Mouse (Mus musculus) CH12F3 (cell line): ENCODE measurements around the gene Ube2b.

ENCODE experiments used
- in situ Hi-C: fragments of 300-500 bp; cut with MboI; formaldehyde crosslinking; loops from 2 replicates; pipeline ENCODE4 v1.14.3; 2020; ENCODE audit warnings: low sequenced_read_pairs

Gene Ube2b

DNA sequence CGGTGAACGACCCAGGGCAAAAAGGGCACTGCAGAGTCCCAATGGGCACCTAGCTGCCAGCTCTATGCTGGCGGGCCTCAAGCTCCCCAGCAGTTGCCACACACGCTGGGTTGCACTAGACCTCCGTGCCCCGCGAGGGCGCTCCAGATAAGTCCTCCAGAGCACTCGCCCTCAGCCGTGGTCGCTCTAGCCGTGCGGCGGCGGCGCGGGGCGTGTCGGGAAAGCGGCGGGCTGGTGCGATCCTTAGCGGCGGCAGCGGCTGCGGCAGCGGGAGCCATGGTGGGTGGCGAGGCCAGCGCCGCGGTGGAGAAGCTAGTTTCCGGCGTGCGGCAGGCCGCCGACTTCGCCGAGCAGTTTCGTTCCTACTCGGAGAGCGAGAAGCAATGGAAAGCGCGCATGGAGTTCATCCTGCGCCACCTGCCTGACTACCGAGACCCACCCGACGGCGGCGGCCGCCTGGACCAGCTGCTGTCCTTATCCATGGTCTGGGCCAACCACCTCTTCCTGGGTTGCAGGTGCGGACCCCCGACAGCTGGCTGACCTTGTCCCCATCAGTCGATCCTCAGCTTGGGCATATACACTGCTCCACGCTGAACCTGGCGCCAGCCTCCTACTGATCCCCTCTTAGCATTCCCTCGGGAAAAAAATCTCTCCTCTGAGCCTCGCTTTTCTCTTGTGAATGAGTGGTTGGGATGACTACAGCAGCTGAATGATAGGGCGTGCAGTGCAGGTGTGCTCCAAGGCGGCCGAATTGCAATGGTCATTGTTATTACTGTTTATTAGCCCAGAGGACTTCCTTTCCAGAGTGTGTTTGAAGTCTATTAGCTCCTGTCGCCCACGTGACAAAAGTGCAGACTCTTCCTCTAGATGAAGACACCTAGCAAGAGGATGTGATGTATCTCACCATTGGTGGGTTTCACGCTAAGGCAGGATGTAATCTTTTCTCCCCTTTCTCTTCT lies 32.8 kb downstream of the Ube2b start, which contains the start of gene Cdkn2aipnl:
Cdkn2aipnl (plus strand) TSS at position 219 of the 959 bp plus-strand sequence.
- in situ Hi-C loops: no loop called here

DNA sequence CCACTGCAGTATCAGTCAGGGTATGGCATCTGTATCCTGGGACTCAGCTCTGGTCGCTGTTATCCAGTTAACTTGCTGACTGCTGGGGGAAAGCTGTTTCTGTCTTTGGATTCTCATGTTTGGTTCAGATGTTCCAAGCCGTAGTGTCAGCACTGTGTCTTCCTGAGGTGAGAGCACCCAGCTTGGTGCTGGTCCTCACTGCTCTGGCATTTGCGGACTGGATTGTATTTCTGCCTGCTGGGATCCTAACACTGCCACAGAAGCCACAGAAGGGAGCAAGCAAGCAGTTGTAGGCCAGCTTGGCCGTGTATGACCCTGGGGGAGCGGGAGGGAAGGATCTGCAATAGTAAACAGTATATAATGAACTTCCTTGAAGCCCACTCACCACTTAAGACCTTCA lies 33.9 kb downstream of the Ube2b start:
- in situ Hi-C loops: no loop called here

- in situ Hi-C loops: no loop called here
Observed at GRCm38 (mm10) chr11:51962277-51962676, 38.3 kb downstream of the Ube2b start.

GRCm38 (mm10) chr11:51961761-51962160 lies 38.8 kb downstream of the Ube2b start:
- in situ Hi-C loops: no loop called here

- in situ Hi-C loops: no loop called here
Observed at GRCm38 (mm10) chr11:51960967-51961471, 39.5 kb downstream of the Ube2b start.

DNA sequence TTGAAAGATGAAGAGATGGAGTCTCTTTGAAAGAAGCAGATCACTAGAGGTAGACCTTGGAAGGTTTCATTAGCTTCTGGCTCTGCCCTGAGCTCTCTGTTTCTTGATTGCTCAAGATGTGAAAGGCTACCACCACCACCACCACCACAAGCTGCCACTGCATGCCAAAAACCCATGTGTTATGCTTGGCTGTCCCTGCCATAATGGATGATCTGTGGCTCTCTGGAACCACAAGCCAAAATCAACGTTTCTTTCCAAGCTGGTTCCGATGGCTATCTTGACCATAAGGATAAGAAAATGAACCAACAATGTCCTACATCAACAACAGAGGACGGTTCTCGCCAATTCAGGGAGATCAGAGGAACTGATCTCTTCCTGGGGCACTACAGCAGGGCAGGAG lies 40.5 kb downstream of the Ube2b start:
- in situ Hi-C loops: no loop called here

DNA sequence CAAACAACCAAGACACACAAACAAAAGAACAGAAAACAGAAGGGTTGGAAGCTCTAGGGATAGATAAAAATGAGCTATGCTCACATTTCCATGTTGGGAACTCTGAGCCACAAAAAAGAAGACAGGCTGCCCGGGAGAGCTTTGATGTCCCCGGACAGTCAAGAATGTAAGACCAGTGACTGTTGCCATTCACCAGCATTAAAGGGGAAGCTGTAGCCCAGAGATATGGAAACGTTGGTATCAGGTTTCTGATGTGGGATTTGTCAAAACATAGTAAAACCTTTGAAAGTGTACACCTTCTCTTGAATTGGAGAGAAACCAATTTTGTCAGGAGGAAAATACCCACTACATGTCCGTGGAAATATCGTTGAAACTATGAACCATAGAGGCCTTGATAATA lies 41.1 kb downstream of the Ube2b start:
- in situ Hi-C loops: no loop called here

DNA sequence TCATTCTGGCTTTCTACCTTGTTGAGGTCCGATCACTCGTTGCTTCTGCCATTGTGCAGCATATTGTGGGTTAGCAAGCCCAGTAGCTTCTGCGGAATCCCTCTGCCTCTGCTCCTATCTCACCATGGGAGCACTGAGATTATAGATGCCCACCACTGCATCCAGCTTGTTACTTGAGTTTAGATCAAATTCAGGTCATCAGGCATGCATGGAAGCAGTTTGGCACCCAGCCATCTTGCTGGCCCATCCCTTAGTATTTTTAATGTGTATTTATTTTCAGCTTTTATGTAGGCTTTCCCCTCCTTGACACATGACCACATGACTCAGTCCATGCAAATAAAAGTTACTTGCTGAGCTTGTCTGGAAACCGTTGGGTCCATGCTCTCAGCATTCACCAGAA lies 42.8 kb downstream of the Ube2b start:
- in situ Hi-C loops: no loop called here

GRCm38 (mm10) chr11:51956112-51956511 lies 44.5 kb downstream of the Ube2b start:
- in situ Hi-C loops: no loop called here

- in situ Hi-C loops: no loop called here
Observed at GRCm38 (mm10) chr11:51951861-51952420, 48.6 kb downstream of the Ube2b start.

- in situ Hi-C loops: no loop called here
Observed at GRCm38 (mm10) chr11:51949919-51950318, 50.6 kb downstream of the Ube2b start.

DNA sequence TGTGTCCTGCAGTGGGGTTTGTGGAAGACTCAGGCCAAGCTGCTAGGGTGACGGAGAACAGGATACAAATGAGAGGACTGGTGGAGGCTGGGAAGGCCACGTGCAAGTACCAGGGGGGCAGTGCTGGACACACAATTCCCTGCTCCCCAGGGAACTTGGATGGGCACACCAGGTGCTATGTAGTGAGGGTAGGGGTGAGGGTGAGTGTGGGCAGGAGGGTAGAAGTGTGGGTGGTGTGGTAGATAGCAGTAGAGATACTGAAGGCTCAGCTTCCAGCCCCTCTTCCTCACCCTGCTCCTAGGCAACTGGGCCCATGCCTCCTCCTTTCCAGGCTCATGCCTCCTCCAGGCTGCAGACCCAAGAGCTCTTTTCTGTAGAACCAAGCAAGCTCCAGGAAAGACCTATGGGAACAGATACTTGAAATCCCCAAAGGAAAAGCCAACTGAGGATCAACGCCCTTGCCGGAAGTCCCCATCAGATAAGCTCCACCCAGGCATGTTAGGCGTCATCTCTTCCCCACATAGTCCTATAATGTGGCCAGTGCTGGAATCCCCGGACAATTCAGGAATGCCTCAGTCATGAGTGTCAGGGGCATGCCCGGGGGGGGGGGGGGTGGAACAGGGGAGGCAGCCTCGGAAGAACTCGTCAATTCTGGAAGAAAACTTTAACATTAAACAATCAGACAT lies 51.3 kb downstream of the Ube2b start:
- in situ Hi-C loops: no loop called here

- in situ Hi-C loops: no loop called here
Observed at GRCm38 (mm10) chr11:51946144-51946543, 54.4 kb downstream of the Ube2b start.

DNA sequence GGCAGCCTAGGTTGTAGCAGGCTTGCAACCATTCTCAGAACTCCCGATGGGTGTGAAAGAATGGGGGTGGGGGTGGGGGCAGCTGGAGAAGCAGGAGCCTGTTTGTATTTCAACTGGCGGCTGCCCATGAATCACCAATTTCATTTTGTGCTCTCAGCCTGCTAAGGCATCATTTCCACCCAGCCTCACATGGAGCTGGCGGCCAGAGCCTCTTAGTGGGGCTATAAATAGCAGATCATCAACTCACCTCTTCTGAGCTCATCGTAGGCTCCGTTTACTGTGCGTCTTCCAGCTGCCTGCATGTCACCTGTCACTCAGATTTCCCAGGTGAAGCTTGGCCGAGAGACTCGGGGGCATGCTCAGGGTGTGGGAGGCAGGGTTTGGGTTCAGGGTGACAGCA lies 55.0 kb downstream of the Ube2b start:
- in situ Hi-C loops: no loop called here

GRCm38 (mm10) chr11:51944239-51944638 lies 56.3 kb downstream of the Ube2b start:
- in situ Hi-C loops: no loop called here

DNA sequence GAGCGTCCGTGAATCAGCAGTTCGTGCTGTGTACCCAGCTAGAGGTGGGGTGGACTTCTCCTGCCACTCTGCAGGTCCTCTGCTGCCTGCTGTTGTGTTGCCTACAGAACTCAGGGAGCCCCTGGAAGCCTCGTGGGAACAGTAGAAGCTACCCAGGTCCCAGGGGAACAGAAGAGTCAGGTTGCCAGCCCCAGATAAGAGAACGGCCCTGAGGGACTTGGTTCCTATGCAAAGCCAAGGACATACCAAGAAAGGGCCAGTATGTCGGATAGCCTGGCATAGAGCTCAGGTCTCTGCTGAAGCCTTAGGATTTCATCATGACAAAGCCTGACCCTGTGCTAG lies 57.1 kb downstream of the Ube2b start:
- in situ Hi-C loops: no loop called here

DNA sequence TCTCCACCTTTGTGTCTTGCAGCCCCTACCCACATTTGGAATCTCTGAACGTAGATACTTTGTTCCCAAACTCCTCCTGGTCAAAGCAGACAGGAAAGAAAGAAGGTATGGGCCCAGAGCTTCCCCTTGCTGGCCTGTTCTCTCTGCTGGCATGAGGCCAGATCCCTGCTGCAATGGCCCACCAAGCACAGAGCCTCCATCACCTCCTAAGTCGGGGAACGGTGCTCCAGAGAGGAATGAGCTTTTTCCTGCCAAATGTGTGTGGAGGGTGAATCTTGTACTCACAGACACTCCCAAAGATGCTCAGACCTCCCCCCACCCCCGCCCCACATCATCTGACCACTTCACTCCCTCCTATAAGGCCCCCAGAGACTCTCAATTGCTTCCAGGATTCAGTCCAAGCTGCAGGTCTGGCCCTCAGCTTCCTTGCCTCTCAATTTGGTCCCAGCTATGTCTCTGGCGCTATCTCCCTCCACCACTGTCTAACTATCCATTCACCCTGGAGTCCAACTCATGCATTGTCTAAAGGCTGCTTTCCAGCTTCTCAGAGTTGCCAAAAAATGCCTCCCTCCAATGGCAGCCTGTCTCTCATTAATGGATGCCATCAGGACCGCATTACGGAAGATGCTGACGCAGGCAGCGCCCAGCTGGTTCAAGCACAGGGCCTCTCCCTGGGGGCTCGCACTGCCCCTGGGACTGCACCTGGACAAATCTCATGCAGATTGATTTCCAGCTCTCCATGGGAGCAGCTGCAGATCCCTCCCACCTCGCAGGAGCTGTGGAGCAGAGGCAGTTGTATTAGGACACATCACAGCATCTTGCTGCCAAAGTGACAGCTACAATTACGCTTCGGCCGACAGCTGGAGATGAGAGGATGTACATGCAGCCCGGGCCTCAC lies 57.7 kb downstream of the Ube2b start:
- in situ Hi-C loops: no loop called here

DNA sequence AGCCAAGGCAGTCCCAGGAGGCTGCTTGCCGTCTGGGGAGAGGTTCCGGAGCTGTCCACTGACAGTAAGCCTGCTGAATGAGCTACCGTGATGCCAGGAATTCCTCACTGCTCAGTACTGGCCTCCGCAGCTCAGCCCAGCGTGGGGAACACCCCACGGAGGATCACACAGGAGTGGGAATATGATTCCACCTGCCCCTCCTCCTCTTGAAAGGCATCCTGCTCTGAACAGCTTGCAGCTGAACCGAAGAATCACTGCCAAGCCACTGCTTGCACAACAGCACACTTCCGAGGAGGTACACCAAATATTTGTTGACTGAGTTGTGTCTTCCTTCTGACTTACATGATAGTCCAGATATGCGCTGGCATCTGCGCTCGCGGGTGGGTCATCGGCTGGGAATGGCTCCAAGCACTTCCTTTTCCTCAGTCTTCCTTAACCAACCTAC lies 60.0 kb downstream of the Ube2b start:
- in situ Hi-C loops: no loop called here

GRCm38 (mm10) chr11:51939590-51939955 lies 61.0 kb downstream of the Ube2b start:
- in situ Hi-C loops: no loop called here

DNA sequence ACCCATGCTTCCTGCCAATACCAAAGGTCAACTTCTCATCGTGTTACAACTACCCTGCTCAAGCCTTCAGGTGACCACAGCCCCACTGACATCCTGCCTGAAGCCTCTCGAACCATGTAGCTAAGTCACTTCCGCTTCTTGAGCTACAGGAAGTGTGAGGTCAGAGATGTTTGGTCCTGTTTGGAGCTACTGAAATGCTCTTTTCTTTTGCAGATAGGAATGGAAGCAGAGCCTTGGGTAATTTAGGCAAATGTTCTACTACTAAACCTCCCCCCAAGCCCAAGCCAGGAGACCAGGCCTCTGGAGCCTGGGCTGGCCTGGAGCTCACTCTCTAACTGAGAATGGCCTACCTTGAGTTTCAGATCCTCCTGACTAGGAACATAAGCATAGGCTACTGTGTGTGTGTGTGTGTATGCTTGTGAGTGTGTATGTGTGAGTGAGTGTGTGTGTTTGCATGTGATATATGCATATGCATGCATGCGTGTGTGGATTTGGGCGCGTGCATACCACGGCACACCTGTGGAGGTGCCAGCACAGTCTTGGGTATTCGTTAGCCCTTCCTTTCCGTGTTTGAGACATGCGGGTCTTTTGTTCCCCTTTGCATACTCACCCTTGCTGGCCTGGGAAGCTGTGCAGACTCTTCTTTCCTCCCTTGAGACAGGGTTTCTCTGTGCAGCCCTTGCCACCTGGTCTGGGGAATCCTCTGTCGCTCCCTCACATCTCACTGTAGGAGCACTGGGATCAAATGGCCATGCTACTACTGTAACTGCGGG lies 61.6 kb downstream of the Ube2b start:
- in situ Hi-C loops: no loop called here
